Mouse (Mus musculus) adrenal gland, postnatal 10 days (tissue): ENCODE measurements around the gene Atp5mpl. TPM values are rescaled to one million over a fixed set of nuclear protein-coding genes. Genes with fewer than 3 reads are reported as not detected.
"Not testable (repeated sequence)": the region's sequence is repeated elsewhere in the genome, so short reads cannot be mapped to it uniquely, and the experiment has no call there.

Experiments
- DNase-seq: peaks from one replicate; pipeline ENCODE4 v3.0.0; 2021; ENCODE audit warnings: mixed read lengths
- total RNA-seq, 2 experiments: library from RNA; stranded (reverse); gene quantifications; 2 replicates each; pipeline ENCODE4 v1.2.3; 2021

The Atp5mpl gene
- total RNA-seq, 2 experiments from 2014 or later: 673 to 781 TPM

DNA sequence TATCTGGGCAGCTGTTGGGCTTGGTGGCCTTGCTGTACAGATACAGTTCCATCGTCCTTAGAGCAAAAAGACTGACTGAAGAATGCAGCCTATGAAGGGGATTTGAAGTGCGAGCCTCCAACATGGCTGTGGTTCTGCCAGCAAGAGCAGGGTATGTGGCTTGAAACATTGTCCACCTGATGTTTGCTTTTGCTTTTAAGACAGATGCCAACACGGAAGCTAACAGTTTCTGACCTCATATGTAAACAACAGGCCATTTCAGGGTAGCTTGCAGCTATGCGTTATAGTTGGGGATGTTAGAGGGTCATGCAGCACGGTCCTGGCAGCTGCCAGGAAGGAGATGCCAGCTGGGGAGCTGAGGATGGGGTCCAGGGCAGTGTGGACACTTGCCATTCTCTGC, 16.3 kb downstream of the Atp5mpl start:
- no peak for DNase-seq

DNA sequence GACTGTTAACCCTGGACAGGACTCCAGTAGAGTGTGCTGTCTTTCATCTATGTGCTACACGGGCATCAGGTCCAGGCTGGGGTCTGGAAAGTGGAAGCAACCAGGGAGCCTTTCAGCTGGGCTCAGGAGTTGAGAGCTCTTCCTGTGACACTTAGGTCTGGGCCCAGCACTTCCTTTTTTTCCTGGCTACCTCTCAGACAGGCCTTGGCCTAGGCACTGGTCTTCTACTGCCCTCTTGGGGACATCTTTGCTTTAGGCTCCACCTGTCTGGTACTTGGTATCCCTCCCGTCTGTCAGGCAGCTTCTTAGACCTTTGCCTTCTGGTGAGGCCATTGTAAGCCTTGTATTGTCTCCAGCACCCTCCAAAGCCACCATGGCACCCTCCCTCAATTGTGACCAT, 20.1 kb downstream of the Atp5mpl start:
- peak; percentile 72 for DNase-seq

DNA sequence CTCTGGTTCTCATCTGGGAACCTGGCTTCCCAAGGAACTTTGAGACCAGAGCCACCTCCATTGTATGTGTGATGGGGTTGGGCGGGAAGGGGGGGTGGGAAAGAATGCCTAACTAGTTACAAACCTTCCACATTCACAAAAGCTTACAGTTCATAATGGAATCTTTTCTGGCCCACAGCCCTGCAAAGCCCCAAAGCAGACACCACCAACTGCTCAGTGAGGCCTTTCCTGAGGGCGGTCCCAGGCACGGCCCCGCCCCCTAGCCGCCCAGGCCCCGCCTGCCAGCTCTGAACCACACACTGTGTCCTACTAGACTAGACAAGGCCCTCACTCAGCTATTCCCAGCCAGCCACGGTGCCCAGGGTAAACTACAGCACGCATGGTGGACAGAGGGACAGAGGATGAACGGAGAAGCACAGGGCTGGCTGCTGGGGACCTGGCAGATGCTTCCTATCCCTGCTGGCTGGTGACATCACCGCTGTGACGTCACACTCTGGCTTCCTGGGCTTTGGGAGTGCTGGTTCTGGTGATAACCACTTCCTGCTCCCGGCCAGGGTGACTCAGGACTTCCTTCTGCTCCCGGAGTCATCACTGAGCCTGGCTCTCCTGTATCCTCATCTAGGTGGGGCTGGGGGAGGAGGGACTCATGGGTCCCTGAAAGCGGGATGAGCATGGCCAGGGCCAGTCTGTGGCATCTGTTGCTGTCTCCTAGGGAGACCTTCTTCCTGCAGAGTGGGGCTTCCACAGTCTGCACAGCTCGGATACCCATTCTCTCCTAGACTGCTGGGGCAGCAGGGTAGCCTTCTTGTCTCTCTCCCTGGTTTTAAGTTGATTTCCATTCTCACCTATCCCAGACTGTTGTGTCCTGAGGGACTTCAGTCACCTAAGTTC, 20.8 kb downstream of the Atp5mpl start:
- not testable (repeated sequence) for DNase-seq

DNA sequence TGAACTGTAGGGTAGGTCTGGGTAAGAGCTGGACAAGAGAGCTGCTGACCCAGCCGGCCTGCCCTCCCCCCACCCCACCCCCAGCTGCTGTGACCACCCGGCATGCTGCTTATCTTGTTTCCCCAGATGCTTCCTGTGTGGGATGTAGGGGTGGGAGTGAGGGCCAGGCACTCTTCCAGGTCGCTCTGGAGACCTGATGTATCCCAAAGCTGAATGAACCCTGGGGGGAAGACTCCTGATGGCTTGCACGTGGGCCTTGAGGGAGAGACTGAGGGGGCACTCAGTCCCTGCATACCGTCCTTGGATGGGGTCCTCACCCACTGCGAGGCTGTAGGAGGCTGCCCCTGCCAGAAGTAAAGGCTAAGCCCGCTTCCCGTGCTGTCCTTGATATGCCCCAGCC, 21.7 kb downstream of the Atp5mpl start:
- peak; percentile 43 for DNase-seq

DNA sequence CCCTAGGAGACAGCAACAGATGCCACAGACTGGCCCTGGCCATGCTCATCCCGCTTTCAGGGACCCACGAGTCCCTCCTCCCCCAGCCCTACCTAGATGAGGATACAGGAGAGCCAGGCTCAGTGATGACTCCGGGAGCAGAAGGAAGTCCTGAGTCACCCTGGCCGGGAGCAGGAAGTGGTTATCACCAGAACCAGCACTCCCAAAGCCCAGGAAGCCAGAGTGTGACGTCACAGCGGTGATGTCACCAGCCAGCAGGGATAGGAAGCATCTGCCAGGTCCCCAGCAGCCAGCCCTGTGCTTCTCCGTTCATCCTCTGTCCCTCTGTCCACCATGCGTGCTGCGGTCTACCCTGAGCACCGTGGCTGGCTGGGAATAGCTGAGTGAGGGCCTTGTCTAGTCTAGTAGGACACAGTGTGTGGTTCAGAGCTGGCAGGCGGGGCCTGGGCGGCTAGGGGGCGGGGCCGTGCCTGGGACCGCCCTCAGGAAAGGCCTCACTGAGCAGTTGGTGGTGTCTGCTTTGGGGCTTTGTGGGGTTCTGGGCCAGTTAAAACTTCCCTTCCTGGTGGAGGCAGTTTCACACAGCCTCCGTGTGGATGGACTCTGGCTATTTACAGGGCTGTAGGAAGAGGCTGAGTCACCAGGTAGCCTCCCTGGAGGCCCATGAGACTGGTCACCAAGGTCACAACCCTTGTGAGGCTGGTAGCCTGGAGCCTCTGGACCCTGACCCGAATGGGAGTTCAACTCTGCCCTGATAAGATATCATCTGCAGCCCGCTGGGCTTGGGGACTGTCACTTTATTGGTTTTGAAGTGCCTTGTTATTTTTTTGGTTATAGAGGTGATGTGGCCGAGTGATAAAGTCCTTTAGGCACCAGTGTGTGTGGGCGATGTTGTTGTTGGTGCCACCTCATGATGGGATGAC, 22.5 kb downstream of the Atp5mpl start:
- DNase-seq: not testable (repeated sequence)

DNA sequence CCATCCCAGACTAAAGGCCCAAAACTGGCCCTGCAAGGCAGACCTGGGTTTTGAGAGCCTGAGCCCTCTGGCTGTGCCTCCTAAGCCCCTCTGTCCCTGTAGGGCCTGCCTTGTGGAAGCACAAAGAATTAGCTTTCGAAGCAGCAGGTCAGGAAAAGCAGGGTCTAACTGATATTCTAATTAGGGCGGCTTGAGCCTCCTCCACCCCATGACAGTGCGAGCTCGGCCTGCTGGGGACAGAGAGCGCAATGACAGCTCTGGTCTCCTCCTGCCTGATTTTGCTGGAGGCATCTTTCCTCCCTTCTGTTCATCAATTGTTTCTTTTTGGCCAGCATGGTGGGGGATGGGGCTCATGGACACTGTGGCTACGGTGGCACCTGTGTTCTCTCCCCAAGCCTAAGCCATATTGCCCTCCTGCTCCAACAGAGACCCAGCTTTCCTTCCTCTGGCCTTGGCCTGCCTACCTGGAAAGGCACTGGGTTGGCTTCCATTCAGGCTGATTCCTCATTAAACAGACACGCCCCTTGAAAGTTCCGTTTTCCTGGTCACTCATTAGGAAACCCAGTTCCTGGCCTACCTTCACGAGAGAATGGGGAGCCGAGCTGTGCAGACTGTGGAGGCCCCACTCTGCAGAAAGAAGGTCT, 23.2 kb downstream of the Atp5mpl start:
- DNase-seq: no peak

DNA sequence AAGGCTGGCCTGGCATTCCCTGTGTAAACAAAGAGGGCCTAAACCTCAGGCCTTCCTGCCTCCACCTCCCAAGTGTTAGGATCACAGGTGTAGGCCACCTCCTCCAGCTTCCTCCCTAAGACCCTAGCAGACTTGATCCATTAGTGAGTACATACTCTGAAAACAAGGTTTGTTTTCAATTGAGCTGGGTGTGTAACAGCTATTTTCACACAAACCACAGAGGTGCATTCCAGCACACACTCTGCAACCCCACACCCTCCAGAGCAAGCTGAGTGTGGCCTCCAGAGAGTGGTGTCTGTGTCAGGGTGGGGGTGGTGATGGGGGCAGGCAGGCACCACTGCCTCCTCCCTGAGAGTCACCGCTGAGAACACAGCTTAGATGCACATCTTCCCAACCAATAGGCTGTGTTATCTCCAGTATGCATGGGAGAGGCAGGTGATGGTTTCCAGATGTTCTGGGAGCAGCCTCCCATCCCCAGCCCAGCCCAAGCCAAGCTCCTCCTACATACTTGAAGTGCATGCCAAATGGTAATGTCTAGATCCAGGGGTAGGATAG, 28.1 kb downstream of the Atp5mpl start:
- DNase-seq: no peak

DNA sequence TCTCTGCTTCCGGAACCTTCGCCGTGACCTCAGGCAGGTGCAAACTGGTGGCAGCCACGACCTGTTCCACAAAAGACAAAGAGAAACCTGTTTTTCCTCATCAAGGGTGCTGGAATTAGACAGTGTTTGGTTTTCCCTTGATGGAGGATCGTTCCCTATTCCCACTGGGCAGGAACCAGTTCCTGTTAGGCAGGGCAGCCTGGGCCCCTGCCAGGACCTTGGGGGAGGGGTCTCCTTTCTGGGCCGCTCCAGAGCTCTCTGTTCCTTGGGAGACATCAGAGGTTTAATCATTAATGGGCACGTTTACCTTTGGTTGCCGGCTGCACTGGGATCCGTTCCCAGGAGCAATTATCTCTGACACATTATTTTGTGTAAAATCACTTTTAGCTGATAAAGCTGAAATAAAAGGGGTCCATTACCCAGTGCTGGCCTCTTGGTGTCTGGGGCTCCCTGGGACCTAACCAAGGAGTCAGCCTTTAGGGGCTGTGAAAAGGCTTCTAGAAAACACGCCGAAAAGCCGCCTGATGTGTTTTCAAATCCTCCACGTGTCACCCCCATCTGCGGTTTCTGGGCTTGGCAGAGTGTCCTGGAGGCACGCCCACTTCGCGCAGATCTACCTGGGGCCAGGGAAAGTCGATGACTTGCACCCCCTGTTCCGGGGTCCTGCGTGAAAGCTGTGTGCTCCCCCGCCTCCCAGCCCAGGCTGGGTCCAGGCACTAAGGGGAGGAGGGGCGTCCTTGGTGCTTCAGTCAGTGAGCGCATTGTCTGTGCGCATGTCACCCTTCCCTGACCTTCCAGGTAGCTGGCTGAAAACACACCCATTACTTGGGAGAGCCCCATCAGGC, 29.8 kb downstream of the Atp5mpl start:
- DNase-seq: peak; percentile 66

DNA sequence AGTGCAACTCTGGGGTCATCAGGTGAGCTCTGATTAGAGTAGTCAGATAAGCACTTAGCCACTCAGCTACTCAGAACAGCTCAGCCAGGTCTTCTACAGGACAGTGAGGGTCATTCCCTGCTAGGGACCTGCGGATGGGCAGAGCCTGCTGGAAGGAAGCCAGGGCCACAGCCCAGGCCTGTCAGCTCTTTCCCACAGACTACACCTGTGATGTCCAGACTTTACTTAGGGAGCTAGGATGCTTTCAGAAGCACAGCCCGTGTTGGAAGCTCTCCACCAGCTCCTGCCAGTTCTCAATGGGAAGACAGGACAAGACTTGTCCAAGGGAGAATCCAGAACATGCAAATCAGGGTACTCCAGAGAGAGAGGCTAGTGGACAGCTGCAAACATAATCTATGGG, 32.8 kb downstream of the Atp5mpl start:
- no peak for DNase-seq

DNA sequence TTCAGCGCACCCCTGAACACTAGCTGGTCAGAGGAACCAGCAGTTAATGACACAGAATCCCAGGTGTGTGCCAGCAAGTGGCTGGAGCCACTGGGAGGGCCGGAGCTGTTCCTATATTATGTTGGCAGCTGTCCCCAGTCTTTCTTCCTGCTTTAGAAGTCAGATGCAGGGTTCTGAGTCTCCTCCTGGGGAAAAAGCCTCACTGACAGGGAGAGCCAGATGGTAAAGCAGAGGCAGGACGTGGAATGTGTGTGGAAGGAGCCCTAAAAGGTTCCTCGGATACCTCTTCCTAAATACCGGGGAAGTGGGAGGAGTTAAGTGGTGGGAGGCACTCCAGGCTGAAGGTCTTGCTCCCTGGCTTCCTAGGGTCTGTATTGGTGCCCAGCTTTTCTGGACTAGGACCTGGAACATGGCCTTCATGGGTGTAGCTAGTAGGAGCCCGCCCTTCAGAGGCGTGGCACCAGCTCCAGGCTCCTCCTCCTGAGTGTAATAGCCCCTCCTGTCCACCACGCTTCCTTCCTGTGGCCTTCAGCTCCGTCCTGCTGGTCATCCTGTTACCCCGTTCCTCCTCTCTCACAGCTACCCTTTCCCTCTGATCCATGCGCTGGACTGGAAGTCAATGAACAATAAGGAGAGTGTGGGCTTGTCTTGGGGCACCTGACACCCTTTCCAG, 33.6 kb downstream of the Atp5mpl start:
- DNase-seq: peak; percentile 81

DNA sequence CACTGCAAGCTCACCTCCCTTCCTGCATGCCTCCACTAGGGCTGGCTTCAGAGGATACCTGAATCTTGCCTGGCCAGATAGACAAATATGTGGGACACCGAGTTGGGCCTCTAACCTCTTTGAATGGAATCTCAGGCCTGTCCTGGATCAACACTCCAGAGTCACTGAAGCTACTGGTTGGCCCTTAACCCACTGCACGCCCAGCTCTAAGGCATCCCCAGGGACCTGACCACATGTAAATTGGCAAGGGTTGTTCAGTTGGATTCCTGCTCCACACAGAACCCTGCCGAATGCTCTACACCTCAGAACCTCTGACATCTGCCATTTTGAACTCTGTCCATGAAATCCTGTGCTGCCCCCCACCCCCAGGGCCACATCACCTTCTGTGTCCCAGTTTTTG, 34.3 kb downstream of the Atp5mpl start:
- peak; percentile 51 for DNase-seq

DNA sequence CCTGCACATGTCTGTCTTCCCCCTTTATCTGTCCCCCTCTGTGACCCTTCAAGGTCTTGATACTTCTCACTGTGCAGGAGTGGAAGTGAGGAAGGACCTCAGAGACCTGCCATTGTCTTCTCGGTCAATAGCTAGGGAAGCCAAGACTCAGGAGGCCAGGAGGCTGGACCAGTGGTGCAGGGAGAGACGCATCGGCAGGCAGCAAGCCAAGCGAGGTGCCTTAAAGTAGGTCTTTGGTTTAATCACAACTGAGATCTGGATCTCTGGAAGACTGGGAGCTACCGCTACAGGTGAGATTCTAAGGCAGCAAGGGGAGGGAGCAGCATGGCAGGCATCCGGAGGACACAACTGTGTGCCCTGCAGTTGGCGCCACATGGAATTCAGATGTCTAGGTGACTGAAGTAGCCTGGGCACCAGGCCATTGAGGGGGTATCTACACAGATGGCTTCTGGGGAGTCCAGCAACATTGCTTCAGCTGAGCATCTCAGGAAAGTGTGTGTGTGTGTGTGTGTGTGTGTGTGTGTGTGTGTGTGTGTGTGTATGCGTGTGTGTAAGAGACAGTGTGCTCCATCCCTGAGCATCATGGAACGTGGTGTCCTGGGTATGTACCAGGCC, 35.3 kb downstream of the Atp5mpl start:
- no peak for DNase-seq

DNA sequence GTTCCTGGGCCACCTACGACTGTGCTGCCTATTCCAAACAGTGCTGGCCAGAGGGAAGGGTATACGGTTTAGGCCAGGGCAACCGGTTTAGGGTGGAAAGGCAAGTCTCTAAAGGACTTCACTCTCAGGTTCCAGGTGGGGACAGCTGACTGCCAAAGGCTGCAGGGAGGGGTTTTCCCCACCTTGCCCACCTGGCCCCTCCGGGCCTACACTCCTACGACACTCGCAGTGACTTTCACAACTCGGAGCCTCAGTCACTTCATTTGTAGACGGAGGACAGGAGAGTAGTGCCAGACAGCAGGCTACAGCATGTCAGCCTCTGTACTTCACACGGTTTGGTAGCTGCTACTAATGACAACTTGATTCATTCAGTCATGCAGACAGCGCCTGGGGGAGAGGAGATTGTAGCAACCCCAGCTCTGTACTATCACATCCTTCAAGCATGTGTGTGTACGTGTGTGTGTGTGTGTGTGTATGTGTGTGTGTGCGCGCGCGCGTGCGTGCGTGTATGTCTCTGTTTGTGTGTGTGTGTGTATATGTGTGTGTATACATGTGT, 38.3 kb downstream of the Atp5mpl start:
- DNase-seq: no peak

DNA sequence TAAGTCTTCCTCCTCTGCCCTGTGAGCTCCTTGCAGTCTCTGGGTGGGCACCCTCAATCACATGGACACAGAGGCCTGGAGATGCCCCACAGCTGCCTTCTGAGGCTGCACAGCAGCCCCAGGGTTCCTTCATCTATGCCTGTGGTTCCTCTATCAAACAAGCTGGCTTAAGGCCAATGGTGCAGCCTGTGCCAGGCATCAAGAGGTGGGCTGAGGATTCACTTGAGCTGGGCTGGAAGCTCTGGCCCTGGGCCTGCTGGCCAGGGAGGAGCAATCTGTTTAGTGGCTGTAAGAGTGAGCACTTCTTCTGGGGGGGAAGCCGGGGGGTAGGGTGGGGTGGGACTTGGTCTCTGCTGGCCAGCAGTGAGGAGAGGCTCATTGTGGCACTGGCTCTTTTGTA, 39.4 kb downstream of the Atp5mpl start:
- no peak for DNase-seq

DNA sequence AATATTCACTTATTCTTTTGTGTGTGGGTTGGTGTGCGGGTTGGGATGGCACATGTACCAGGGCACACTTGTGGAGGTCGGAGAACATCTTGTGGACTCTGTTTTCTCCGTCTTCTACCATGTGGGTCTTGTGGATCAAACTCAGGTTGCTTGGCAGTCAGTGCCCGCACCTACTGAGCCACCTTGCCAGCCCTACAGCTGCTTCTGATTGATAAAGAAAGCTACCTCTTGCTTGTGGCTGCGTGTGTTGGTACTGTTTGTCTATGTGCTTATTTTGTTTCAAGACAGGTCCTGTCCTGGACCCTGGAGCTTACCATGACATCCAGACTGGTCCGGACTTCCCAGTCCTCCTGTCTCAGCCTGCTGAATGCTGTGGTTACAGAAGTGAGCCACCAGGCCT, 43.7 kb downstream of the Atp5mpl start:
- DNase-seq: no peak

DNA sequence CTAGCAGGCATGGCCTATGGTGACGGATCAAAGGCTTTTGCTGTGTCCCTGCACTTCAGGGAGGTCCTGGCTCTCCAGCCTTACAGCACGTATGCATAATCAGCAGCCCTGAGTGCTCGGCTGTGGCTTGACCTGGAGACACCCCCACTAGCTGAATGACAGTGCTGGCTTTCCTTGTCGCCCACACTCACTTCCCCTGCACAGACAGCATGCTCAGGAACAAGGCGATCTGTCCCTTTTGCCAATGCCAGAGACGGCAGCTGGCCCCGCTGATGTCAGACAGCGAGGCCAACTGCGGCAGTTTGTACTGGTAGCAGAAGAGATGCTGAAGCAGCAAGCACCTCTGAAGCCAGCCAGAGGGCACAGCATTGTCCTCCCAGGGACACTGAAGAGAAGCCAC, 46.7 kb downstream of the Atp5mpl start:
- DNase-seq: no peak

DNA sequence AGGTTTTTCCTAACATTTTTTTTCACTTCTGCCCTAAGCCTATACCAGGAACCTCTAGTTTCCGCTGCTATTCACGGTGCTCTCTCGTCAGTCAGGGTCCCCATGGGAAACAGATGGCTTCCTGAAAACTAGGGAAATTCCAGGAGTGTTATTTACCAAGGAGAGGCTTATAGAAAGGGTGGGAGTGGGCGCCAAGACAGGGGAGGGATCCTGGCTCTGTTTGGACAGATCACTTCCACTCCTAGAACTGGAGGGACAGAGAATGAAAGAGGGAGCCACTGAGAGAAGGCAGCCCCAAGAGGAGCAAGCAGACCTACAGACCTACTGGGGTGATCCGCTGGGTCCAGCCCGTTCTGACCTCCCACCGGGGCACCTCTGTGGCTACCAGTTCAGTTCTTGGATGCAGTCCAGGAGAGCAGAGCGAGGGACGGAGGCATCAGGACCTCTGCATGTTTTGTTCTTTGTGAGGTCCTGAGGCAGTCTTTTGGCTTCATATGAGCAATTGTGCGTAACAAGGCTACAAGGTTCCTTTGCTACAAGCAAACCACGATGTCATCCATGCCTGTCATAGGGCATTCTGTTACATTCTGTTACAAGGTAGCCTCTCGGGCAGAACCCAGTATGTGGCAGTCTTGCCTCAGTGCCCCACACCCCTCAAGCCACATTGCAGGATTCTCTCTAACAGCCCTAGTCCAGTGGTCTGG, 50.1 kb downstream of the Atp5mpl start:
- no peak for DNase-seq

DNA sequence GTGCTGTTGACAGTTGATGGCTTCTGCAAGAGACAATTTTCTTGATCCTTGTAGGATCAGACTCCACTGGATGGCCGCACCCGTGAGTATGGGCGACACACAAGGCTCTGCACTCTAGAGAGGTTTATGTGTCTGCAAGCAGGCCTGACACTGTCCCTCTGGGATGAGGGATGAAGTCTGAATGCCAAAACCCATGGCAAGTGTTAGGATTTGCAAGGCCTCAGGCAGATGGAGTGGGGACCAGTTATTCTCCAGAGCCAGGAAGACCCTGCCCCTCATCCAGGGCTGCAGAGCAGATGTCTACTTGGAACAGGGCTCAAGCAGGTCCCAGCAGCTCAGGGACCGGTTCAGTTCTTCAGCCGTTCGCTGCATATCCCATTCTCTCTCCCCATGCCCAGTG, 51.0 kb downstream of the Atp5mpl start:
- no peak for DNase-seq

DNA sequence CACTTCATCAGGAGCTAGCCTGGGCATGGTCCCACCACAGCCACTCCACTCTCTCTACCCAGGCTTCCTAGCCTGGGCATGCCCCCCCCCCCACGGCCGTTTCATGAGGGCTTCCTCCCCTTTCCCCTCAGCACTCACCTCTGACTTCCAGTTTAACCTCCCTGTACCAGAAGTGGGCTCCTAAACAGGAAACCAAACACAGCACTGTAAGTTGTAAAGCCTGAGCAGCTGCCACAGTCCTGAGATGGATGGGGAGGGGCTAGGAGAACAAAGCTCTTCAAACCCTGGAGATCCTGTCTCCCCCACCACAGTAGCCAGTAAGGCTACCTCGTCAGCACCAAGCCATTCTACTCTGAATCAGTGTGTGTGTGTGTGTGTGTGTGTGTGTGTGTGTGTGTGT, 52.7 kb downstream of the Atp5mpl start:
- DNase-seq: no peak
